Mouse (Mus musculus): ENCODE data around the gene Thrap3. TPM values are rescaled to one million over a fixed set of nuclear protein-coding genes. Genes with fewer than 3 reads are reported as not detected.

Thrap3 gene
- polyA plus RNA-seq, 1 experiment from 2014 or later: 143 TPM

DNA sequence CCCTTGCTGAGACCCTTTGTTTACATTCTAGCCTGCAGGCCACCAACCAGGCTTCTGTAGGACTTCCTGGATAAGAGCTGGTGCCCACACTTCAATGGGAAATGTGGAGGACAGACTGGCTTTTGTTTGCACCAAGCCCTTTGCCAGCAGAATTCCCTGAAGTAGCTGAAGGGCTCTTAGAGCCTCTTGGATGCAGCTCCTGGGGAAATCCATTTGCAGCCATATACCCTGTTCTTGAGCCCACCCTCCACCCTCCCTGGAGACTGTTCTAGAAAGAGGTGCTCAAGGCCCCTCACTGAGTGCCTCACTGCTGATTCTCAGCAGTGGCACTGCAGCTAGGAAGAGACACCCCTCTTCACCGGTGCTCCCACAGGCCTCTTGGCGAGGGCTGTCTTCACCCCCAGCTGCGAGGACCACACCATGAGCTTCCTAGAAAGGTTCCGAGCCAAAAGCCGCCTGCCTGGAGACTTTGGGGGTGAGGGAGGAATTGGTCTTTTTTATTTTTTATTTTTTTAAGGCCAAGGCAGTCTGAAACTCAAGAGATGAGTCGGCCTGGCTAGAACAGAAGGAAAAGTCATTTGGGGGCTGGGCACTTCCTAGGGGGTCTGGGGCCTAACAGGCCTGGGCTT lies 69.8 kb downstream of the Thrap3 start:
- Histone ChIP-seq H3K9me3 (replicated peaks; ENCODE audit: control insufficient read depth, low read length) (no peaks in the 10 kb centered on the region), H3K36me3 (ENCODE audit: control insufficient read depth, insufficient read depth) (peaks cover 40% of the 10 kb centered on the region), H3K4me2 (ENCODE audit: low read depth, low read length) (no peak overlapping the region), H3K4me3 (ENCODE audit: low read length) (no peak overlapping the region), H3K27ac (ENCODE audit: low read length) (0 out of 2 replicates have a peak overlapping the region, but pooled peaks have one; percentile 27), H3K9ac (ENCODE audit: low read length) (no peak overlapping the region), H3K27me3 (ENCODE audit: control insufficient read depth, insufficient read depth, low read length) (no peaks in the 10 kb centered on the region), H3K4me1 (ENCODE audit: control insufficient read depth, insufficient read depth, low read length) (peaks cover 17% of the 10 kb centered on the region)
- ATAC-seq (replicated peaks; ENCODE audit: extremely low read depth, insufficient read depth, low FRiP score): no peak
- 65% methylated on average over 6 of the region's 6 CpGs for WGBS

DNA sequence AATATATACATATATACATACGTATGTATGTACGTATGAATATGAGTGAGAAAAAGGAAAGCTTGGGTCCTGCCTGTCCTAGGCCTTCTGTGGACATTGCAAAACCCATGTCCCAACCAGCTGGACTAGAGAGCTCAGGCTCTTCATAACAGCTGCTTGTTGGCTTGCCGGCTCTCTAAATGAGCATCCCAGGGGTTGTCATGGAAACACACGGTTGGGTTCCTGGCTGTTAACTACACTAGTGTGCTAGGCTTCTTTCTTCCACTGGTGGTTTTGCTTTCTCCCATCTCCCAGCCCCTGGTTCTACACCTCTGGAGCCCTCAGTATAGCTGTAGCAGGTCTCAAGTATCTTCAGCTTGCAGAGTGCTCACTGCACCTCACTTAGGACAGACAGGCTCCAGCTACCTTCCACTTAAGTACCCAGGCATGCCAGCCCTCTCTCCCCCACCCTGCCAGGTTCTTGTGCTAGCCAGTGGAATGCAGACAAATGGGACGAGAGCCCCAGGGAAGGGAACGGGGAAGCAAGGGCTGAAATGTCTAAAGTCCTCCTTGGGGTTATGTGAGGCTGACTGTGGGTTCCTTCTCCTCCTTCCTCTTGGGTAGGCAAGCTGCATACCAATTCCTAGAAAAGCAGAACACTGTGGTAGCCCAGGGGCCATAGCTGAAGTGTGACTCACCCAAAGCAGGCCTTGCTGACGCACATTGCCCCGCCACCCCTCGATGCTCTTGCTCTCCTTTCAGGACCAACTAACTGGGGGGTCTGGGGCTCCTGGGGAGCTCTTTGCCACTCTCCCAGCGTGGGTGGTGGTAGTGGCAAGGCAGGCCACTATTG lies 71.1 kb downstream of the Thrap3 start:
- no peak overlapping the region for H3K9ac ChIP-seq (ENCODE audit: low read length)
- H3K27ac ChIP-seq (ENCODE audit: low read length): 0 out of 2 replicates have a peak overlapping the region, but pooled peaks have one; percentile 8
- no peaks in the 10 kb centered on the region for H3K9me3 ChIP-seq (replicated peaks; ENCODE audit: control insufficient read depth, low read length)
- H3K27me3 ChIP-seq (ENCODE audit: control insufficient read depth, insufficient read depth, low read length): no peaks in the 10 kb centered on the region
- no peak overlapping the region for H3K4me3 ChIP-seq (ENCODE audit: low read length)
- H3K4me2 ChIP-seq (ENCODE audit: low read depth, low read length): no peak overlapping the region
- ATAC-seq (replicated peaks; ENCODE audit: extremely low read depth, insufficient read depth, low FRiP score): no peak
- H3K4me1 ChIP-seq (ENCODE audit: control insufficient read depth, insufficient read depth, low read length): peaks cover 17% of the 10 kb centered on the region
- WGBS: 52% methylated on average over 10 of the region's 10 CpGs
- peaks cover 31% of the 10 kb centered on the region for H3K36me3 ChIP-seq (ENCODE audit: control insufficient read depth, insufficient read depth)

DNA sequence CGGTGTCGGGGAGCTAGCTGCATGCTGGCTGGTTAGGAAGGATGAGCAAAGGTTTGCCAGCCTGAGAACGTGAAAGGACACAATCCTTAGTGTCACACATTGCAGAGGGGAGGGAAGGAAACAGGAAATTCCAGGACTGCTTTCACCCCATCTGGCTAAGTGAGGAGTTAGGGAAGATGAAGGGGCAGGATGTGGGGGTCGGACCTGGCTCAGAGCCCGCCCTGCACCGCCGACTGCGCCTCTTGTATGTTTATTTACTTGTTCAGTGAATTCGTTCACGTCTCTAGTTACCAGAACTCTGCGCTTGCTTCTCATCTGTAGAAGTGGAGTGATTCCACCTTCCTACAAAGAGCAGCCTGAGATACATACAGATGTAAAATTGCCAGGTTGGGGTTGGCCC lies 72.1 kb downstream of the Thrap3 start:
- H3K27ac ChIP-seq (ENCODE audit: low read length): peak overlapping the region; percentile 67
- peaks cover 27% of the 10 kb centered on the region for H3K36me3 ChIP-seq (ENCODE audit: control insufficient read depth, insufficient read depth)
- H3K27me3 ChIP-seq (ENCODE audit: control insufficient read depth, insufficient read depth, low read length): no peaks in the 10 kb centered on the region
- H3K9ac ChIP-seq (ENCODE audit: low read length): no peak overlapping the region
- H3K4me2 ChIP-seq (ENCODE audit: low read depth, low read length): 0 out of 2 replicates have a peak overlapping the region, but pooled peaks have one; percentile 5
- no peak overlapping the region for H3K4me3 ChIP-seq (ENCODE audit: low read length)
- peak; percentile 35; the same call in 1 of the 2 replicates for ATAC-seq (replicated peaks; ENCODE audit: extremely low read depth, insufficient read depth, low FRiP score)
- peaks cover 17% of the 10 kb centered on the region for H3K4me1 ChIP-seq (ENCODE audit: control insufficient read depth, insufficient read depth, low read length)
- WGBS: 44% methylated on average over 11 of the region's 11 CpGs
- H3K9me3 ChIP-seq (replicated peaks; ENCODE audit: control insufficient read depth, low read length): no peaks in the 10 kb centered on the region

DNA sequence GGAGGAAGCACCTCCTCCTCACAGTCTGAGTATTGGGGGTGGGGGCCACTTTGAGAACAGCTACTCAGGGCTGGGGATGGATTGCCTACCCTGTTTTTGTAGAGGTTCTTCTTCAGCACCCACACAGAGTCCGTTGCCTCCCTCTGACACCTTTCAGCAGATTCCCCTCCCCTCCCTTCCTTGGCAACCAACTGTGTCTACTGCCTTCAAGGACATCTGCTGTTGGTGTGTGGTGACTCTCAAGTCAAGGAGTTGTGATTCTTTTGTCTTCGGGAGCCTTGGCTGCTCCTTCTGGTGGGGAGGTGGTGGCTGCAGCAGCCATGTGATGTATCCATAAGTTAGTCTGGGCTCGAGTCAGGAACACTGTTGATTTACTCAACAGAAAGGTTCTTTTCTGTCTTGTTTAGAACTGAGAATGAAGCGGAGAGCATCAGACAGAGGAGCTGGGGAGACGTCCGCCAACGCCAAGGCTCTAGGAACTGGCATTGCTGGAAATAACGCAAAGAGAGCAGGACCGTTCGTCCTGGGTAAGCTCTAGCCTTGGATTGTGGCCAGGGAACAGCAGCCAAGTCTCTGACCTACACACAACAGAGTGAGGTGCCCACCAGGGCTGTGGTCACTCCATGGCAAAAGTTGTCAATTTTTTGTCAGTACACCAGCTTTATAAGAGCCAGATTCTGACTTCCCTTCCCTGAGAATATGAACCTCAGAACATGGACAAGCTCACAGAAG lies 79.1 kb downstream of the Thrap3 start:
- ATAC-seq (replicated peaks; ENCODE audit: extremely low read depth, insufficient read depth, low FRiP score): no peak
- no peak overlapping the region for H3K27ac ChIP-seq (ENCODE audit: low read length)

DNA sequence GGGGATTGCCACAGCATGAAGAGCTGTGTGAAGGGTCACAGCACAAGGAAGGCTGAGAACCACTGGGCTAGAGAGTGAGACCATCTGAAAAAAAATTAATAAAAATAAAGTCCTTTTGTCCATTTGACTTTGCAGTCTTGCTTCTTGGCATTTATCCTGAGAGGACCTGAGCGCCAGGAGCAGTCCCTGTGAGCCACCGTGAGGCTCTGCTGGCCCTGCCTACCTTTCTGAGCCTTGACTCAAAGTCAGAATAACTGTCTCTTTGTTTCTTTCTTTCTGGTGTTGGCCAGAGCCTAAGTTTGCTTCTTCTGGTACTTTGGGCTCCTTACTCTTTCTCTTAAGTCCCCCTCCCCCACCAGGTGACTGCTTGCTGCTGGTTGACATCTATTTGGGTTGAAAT lies 82.1 kb downstream of the Thrap3 start:
- no peak overlapping the region for H3K9ac ChIP-seq (ENCODE audit: low read length)
- H3K4me2 ChIP-seq (ENCODE audit: low read depth, low read length): no peak overlapping the region
- 82% methylated on average over 2 of the region's 2 CpGs for WGBS
- no peak for ATAC-seq (replicated peaks; ENCODE audit: extremely low read depth, insufficient read depth, low FRiP score)
- H3K4me3 ChIP-seq (ENCODE audit: low read length): no peak overlapping the region
- peaks cover 13% of the 10 kb centered on the region for H3K4me1 ChIP-seq (ENCODE audit: control insufficient read depth, insufficient read depth, low read length)
- H3K36me3 ChIP-seq (ENCODE audit: control insufficient read depth, insufficient read depth): peaks cover 24% of the 10 kb centered on the region
- no peak overlapping the region for H3K27ac ChIP-seq (ENCODE audit: low read length)
- H3K9me3 ChIP-seq (replicated peaks; ENCODE audit: control insufficient read depth, low read length): peaks cover 6% of the 10 kb centered on the region
- no peaks in the 10 kb centered on the region for H3K27me3 ChIP-seq (ENCODE audit: control insufficient read depth, insufficient read depth, low read length)

More for the DNA sequence above, 79.1 kb downstream of the Thrap3 start:
- Histone ChIP-seq H3K4me2 (ENCODE audit: low read depth, low read length) (no peak overlapping the region), H3K9ac (ENCODE audit: low read length) (no peak overlapping the region), H3K4me3 (ENCODE audit: low read length) (no peak overlapping the region), H3K27me3 (ENCODE audit: control insufficient read depth, insufficient read depth, low read length) (no peaks in the 10 kb centered on the region), H3K36me3 (ENCODE audit: control insufficient read depth, insufficient read depth) (peaks cover 36% of the 10 kb centered on the region), H3K4me1 (ENCODE audit: control insufficient read depth, insufficient read depth, low read length) (peaks cover 7% of the 10 kb centered on the region), H3K9me3 (replicated peaks; ENCODE audit: control insufficient read depth, low read length) (peaks cover 6% of the 10 kb centered on the region)
- 52% methylated on average over 10 of the region's 10 CpGs for WGBS

DNA sequence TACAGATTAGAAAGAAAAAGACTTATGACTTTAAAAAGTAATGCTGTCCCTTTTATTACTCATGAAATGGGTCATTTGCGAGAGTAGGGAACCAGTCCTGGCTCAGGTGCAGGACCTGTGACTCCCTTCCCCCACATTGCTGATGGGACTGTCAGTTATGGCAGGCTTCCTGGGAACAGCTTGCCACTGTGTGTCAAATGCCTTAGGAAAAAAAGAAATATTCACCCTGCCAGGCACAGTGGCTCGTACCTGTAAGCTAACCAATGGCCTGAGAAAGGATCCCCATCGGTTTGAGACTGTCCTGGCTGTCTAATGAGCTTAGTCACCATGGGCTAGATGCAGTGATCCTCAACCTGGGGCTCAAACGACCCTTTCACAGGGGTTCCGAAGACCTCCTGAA lies 82.5 kb downstream of the Thrap3 start:
- H3K36me3 ChIP-seq (ENCODE audit: control insufficient read depth, insufficient read depth): peaks cover 22% of the 10 kb centered on the region
- no peak overlapping the region for H3K27ac ChIP-seq (ENCODE audit: low read length)
- H3K4me2 ChIP-seq (ENCODE audit: low read depth, low read length): no peak overlapping the region
- H3K4me3 ChIP-seq (ENCODE audit: low read length): no peak overlapping the region
- H3K9me3 ChIP-seq (replicated peaks; ENCODE audit: control insufficient read depth, low read length): peaks cover 6% of the 10 kb centered on the region
- ATAC-seq (replicated peaks; ENCODE audit: extremely low read depth, insufficient read depth, low FRiP score): no peak
- no peaks in the 10 kb centered on the region for H3K27me3 ChIP-seq (ENCODE audit: control insufficient read depth, insufficient read depth, low read length)
- peaks cover 15% of the 10 kb centered on the region for H3K4me1 ChIP-seq (ENCODE audit: control insufficient read depth, insufficient read depth, low read length)
- no peak overlapping the region for H3K9ac ChIP-seq (ENCODE audit: low read length)
- WGBS: 89% methylated on average over 5 of the region's 5 CpGs

DNA sequence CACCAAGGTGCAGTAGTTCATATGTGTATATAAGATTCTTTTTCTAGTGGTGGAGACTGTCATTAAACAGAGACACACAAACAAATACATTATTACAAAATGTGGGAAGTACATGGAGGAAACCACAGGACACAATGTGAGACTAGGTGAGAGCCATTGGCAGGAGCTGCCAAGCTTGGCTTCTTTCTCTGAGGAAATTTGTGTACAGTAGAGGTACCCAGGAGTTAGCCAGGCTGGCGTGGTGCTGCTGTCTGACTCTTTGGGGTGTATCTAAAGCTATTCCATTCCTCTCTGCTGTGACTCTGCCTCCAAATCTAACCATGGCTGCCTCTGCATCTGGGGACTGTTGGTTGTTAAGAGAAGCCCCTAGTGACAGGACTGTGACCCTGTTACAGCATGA lies 83.5 kb downstream of the Thrap3 start:
- H3K4me1 ChIP-seq (ENCODE audit: control insufficient read depth, insufficient read depth, low read length): peaks cover 18% of the 10 kb centered on the region
- ATAC-seq (replicated peaks; ENCODE audit: extremely low read depth, insufficient read depth, low FRiP score): no peak
- WGBS: 76% methylated on average over 1 of the region's 1 CpGs

DNA sequence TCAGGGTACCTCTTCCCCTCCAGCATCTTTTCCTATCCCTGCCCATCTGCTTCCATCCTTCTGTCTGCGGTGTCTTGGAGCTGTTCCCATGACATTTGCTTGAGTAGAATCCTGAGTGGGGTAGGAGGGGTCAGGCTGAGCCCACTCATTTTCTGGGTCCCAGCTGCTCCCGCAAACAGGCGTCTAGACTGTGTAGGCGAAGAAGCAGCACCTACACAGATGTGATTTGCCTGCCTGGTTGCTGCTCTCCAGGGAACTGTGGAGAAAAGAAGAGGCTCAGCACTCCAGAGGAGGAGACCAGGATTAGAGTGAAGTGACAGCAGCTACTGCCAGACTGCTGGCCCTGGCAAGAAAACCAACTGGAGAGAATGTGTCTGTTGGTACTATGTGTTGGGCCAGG lies 83.9 kb downstream of the Thrap3 start:
- Histone ChIP-seq H3K9me3 (replicated peaks; ENCODE audit: control insufficient read depth, low read length) (peaks cover 6% of the 10 kb centered on the region), H3K4me2 (ENCODE audit: low read depth, low read length) (no peak overlapping the region), H3K36me3 (ENCODE audit: control insufficient read depth, insufficient read depth) (peaks cover 12% of the 10 kb centered on the region), H3K27ac (ENCODE audit: low read length) (no peak overlapping the region), H3K4me3 (ENCODE audit: low read length) (no peak overlapping the region), H3K4me1 (ENCODE audit: control insufficient read depth, insufficient read depth, low read length) (peaks cover 21% of the 10 kb centered on the region), H3K9ac (ENCODE audit: low read length) (no peak overlapping the region), H3K27me3 (ENCODE audit: control insufficient read depth, insufficient read depth, low read length) (no peaks in the 10 kb centered on the region)
- no peak for ATAC-seq (replicated peaks; ENCODE audit: extremely low read depth, insufficient read depth, low FRiP score)
- WGBS: 81% methylated on average over 4 of the region's 4 CpGs

More for the DNA sequence above, 83.5 kb downstream of the Thrap3 start:
- no peak overlapping the region for H3K9ac ChIP-seq (ENCODE audit: low read length)
- no peak overlapping the region for H3K4me2 ChIP-seq (ENCODE audit: low read depth, low read length)
- peaks cover 15% of the 10 kb centered on the region for H3K36me3 ChIP-seq (ENCODE audit: control insufficient read depth, insufficient read depth)
- no peak overlapping the region for H3K4me3 ChIP-seq (ENCODE audit: low read length)
- H3K9me3 ChIP-seq (replicated peaks; ENCODE audit: control insufficient read depth, low read length): peaks cover 6% of the 10 kb centered on the region
- H3K27ac ChIP-seq (ENCODE audit: low read length): no peak overlapping the region
- H3K27me3 ChIP-seq (ENCODE audit: control insufficient read depth, insufficient read depth, low read length): no peaks in the 10 kb centered on the region
